Mouse (Mus musculus): ENCODE measurements around the gene Pygb. TPM values are rescaled to one million over a fixed set of nuclear protein-coding genes. Genes with fewer than 3 reads are reported as not detected.

Pygb gene
- total and polyA plus RNA-seq, 2 experiments from 2014 or later = 102 to 174 TPM

DNA sequence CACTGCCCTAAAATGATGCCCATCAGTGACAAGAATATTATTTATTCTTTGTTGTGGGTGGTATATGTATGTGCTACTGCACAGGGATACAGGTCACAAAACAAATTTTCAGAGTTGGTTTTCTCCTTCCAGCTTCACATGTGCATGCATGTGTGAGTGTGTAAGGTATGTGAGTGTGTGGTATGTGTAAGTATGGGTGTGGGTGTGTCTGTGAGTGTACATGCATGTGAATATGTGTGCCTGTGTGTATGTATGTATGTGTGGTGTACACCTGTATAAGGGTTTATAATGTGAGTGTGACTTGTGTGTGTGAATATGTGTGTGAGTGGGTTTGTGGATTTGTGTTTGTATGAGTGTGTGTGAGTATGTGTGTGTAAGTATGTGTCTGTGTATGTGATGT lies 68.7 kb downstream of the Pygb start:
- no peak for DNase-seq
- Histone ChIP-seq H3K4me3 (ENCODE audit: low read depth, low read length) (no peak overlapping the region), H3K27me3 (ENCODE audit: insufficient read depth, low read length) (no peaks in the 10 kb centered on the region), H3K4me1 (ENCODE audit: insufficient read depth) (no peaks in the 10 kb centered on the region), H3K27ac (ENCODE audit: low read depth, low read length) (no peak overlapping the region), H3K4me2 (ENCODE audit: low read depth) (no peak overlapping the region), H3K9me3 (ENCODE audit: low read length) (no peaks in the 10 kb centered on the region), H3K36me3 (ENCODE audit: insufficient read depth) (0 out of 2 replicates have a peak, but pooled peaks cover 5% of the 10 kb centered on the region), H3K9ac (no peak overlapping the region)
- no peak for ATAC-seq
- TF ChIP-seq CTCF (IDR thresholded peaks at IDR 0.05; ENCODE audit: low read depth) = no peak

DNA sequence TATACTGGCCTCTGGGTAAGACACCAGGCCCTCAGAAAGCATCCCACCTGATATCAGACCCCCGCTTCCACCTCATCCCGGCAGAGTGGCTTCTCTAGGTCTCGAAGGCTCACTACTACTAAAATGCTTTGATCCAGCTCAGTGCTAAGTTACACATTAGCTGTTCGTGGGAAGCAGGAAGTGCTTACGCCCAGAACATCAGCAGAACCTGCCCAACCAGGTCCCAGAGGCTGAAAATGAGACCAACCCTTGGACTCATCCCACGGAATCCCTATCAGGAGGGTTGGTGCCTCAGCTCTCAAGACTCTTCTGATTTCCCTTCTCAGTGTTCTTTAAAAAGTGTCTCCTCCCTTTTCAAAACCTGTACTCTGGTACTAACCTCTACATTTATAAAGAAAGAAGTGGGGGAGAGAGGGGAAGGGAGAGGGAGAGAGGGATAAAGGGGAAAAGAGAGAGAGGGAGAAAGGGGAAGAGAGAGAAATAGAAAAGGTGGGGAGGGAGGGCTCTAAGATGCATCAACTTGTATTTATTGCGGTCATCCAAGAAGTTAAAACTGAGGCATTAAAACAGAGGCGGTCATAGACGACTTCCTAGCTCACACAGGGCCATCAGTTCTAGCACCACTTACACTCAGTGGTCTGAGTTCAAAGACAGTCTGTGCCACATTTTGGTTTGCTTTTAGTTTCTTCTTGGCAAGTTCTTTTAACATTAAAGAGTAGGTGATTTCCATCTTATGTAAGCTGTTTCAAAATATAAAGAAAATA lies 72.4 kb downstream of the Pygb start:
- Histone ChIP-seq H3K36me3 (ENCODE audit: insufficient read depth) (0 out of 2 replicates have a peak, but pooled peaks cover 5% of the 10 kb centered on the region), H3K4me2 (ENCODE audit: low read depth) (no peak overlapping the region), H3K27me3 (ENCODE audit: insufficient read depth, low read length) (no peaks in the 10 kb centered on the region), H3K9ac (no peak overlapping the region), H3K9me3 (ENCODE audit: low read length) (no peaks in the 10 kb centered on the region), H3K27ac (ENCODE audit: low read depth, low read length) (no peak overlapping the region), H3K4me3 (ENCODE audit: low read depth, low read length) (no peak overlapping the region), H3K4me1 (ENCODE audit: insufficient read depth) (no peaks in the 10 kb centered on the region)
- ATAC-seq (no peak), DNase-seq (no peak)
- no peak for TF ChIP-seq CTCF (IDR thresholded peaks at IDR 0.05; ENCODE audit: low read depth)
- 92% methylated on average over 9 of the region's 9 CpGs for WGBS

DNA sequence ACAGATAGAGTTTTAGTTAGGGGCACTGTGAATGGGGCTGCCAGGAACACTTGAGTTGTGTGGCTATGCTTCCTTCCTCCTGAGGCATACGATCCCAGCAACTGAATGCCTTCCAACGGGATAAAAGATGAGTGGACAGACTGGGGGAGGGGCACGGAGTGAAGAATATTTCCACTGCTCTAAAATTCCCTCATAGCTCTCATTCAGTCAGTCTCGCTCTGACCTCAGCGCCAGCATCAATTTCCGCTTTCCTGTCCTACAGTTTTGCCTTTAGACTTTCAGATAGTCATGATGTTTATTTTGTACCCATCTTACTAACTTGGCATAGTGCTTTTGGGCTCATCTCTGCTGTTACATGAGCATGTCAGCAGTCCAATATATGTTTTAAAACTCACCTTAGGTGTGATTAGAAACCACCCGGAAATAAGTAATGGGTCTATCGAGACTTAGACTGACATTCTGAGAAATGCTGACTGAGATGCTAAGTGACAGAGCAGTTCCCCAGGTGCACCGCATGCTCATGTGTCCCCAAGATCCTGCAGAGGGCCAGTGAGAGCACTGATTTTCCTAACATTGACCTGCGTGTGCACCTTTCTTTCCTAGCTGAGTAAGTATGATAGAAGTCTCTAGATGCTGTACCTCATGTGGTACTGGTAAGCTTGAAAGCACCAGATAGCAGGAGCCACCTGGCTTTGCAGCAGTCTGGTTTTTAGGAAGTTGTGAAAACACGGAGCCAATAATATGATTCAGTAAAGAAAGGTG lies 73.4 kb downstream of the Pygb start:
- no peak for ATAC-seq
- no peak overlapping the region for H3K9ac ChIP-seq
- WGBS = 75% methylated on average over 11 of the region's 11 CpGs

DNA sequence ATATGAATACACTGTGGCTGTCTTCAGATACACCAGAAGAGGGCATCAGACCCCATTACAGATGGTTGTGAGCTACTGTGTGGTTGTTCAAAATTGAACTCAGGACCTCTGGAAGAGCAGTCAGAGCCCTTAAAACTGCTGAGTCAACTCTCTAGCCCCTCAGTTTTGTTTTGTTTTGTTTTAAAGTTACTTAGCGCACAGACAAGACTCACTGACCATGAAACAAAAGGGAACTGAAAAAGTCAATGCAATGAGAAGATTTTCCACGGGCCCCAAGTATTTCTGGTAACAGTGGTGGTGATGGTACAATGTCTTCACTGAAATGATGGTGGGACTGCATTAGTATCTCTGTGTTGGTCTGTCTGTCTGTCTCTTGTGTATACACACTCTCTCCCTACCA lies 74.6 kb downstream of the Pygb start:
- H3K27ac ChIP-seq (ENCODE audit: low read depth, low read length) = no peak overlapping the region
- no peaks in the 10 kb centered on the region for H3K4me1 ChIP-seq (ENCODE audit: insufficient read depth)
- no peak overlapping the region for H3K4me2 ChIP-seq (ENCODE audit: low read depth)
- DNase-seq = no peak
- no peak for TF ChIP-seq CTCF (IDR thresholded peaks at IDR 0.05; ENCODE audit: low read depth)
- no peak overlapping the region for H3K9ac ChIP-seq
- H3K36me3 ChIP-seq (ENCODE audit: insufficient read depth) = no peaks in the 10 kb centered on the region
- no peaks in the 10 kb centered on the region for H3K27me3 ChIP-seq (ENCODE audit: insufficient read depth, low read length)
- no peaks in the 10 kb centered on the region for H3K9me3 ChIP-seq (ENCODE audit: low read length)
- ATAC-seq = no peak
- H3K4me3 ChIP-seq (ENCODE audit: low read depth, low read length) = no peak overlapping the region
- 92% methylated on average over 2 of the region's 2 CpGs for WGBS

More for the DNA sequence above, 73.4 kb downstream of the Pygb start:
- 0 out of 2 replicates have a peak, but pooled peaks cover 5% of the 10 kb centered on the region for H3K36me3 ChIP-seq (ENCODE audit: insufficient read depth)
- no peak for DNase-seq
- no peak overlapping the region for H3K4me3 ChIP-seq (ENCODE audit: low read depth, low read length)
- H3K9me3 ChIP-seq (ENCODE audit: low read length) = no peaks in the 10 kb centered on the region
- H3K27ac ChIP-seq (ENCODE audit: low read depth, low read length) = no peak overlapping the region
- no peaks in the 10 kb centered on the region for H3K27me3 ChIP-seq (ENCODE audit: insufficient read depth, low read length)
- no peak overlapping the region for H3K4me2 ChIP-seq (ENCODE audit: low read depth)
- no peak for TF ChIP-seq CTCF (IDR thresholded peaks at IDR 0.05; ENCODE audit: low read depth)
- no peaks in the 10 kb centered on the region for H3K4me1 ChIP-seq (ENCODE audit: insufficient read depth)

DNA sequence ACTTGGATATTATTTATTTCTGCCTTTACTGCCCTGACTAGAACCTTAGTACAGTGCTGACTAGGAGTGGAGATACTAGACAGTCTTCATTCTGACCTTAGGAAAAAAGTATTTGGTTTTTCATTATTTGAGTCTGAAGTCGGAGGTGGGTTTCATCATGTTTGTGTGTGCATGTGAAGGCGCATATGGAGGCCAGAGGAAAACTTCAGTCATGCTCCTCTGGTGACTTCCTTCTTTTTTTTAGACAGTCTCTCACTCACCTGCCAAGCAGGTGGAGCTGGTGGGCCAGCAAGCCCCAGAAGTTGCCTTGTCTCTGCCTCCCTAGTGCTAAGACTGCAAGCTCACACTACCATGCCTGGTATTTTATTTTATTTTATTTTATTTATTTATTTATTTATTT lies 80.5 kb downstream of the Pygb start:
- WGBS = 98% methylated on average over 2 of the region's 2 CpGs
- H3K9me3 ChIP-seq (ENCODE audit: low read length) = no peaks in the 10 kb centered on the region
- TF ChIP-seq CTCF (IDR thresholded peaks at IDR 0.05; ENCODE audit: low read depth) = no peak
- no peak overlapping the region for H3K4me2 ChIP-seq (ENCODE audit: low read depth)
- H3K9ac ChIP-seq = no peak overlapping the region
- H3K36me3 ChIP-seq (ENCODE audit: insufficient read depth) = no peaks in the 10 kb centered on the region
- ATAC-seq (no peak), DNase-seq (no peak)
- H3K4me3 ChIP-seq (ENCODE audit: low read depth, low read length) = no peak overlapping the region
- H3K27ac ChIP-seq (ENCODE audit: low read depth, low read length) = no peak overlapping the region
- H3K4me1 ChIP-seq (ENCODE audit: insufficient read depth) = no peaks in the 10 kb centered on the region
- H3K27me3 ChIP-seq (ENCODE audit: insufficient read depth, low read length) = no peaks in the 10 kb centered on the region

GRCm38 (mm10) chr2:150869446-150869845 lies 82.9 kb downstream of the Pygb start:
- WGBS = 98% methylated on average over 1 of the region's 1 CpGs
- Histone ChIP-seq H3K27ac (ENCODE audit: low read depth, low read length) (no peak overlapping the region), H3K4me3 (ENCODE audit: low read depth, low read length) (no peak overlapping the region), H3K4me2 (ENCODE audit: low read depth) (no peak overlapping the region), H3K27me3 (ENCODE audit: insufficient read depth, low read length) (no peaks in the 10 kb centered on the region), H3K4me1 (ENCODE audit: insufficient read depth) (no peaks in the 10 kb centered on the region), H3K9ac (no peak overlapping the region), H3K9me3 (ENCODE audit: low read length) (no peaks in the 10 kb centered on the region), H3K36me3 (ENCODE audit: insufficient read depth) (no peaks in the 10 kb centered on the region)
- DNase-seq = no peak
- ATAC-seq = no peak
- TF ChIP-seq CTCF (IDR thresholded peaks at IDR 0.05; ENCODE audit: low read depth) = no peak

- no peaks in the 10 kb centered on the region for H3K36me3 ChIP-seq (ENCODE audit: insufficient read depth)
- no peaks in the 10 kb centered on the region for H3K9me3 ChIP-seq (ENCODE audit: low read length)
- no peak for TF ChIP-seq CTCF (IDR thresholded peaks at IDR 0.05; ENCODE audit: low read depth)
- H3K9ac ChIP-seq = no peak overlapping the region
- no peaks in the 10 kb centered on the region for H3K27me3 ChIP-seq (ENCODE audit: insufficient read depth, low read length)
- DNase-seq (no peak), ATAC-seq (no peak)
- no peaks in the 10 kb centered on the region for H3K4me1 ChIP-seq (ENCODE audit: insufficient read depth)
- H3K27ac ChIP-seq (ENCODE audit: low read depth, low read length) = no peak overlapping the region
- H3K4me3 ChIP-seq (ENCODE audit: low read depth, low read length) = no peak overlapping the region
- WGBS = 93% methylated on average over 1 of the region's 1 CpGs
- no peak overlapping the region for H3K4me2 ChIP-seq (ENCODE audit: low read depth)
These were observed 88.0 kb downstream of the Pygb start for GRCm38 (mm10) chr2:150874508-150874907.

Data from forebrain, postnatal 0 days (tissue).